ENCODE assay signal across 26 mouse cellular contexts in genomic region chr11:4166467-4167090, GRCm38 (mm10). TPM values are rescaled to one million over a fixed set of nuclear protein-coding genes. Genes with fewer than 3 reads are reported as not detected.
DNase-seq lines count a peak whose midpoint lies in the region; ATAC-seq and TF ChIP-seq lines count a peak whose summit lies in the region.
"Had no signal": no experiment of that assay in that cellular context is flagged by ENCODE, and none has a peak within 500 bp of the region (broad histone marks: within the 10 kb centered on the region; RNA-seq: fewer than 3 reads in every experiment).

No protein-coding gene starts in this region.

- no peak overlapping the region for H3ac ChIP-seq in myocyte (ENCODE audit: control insufficient read depth, insufficient read length)

- H3K79me2 ChIP-seq in myocyte (ENCODE audit: control insufficient read depth, insufficient read depth), result peaks cover 50% of the 10 kb centered on the region

- no peak overlapping the region for H3K4me3 ChIP-seq in intestine, postnatal 0 days (ENCODE audit: low read depth, low read length)
- H3K4me3 ChIP-seq in intestine, embryonic 15.5 days (replicated peaks), result no peak overlapping the region
- H3K4me3 ChIP-seq in myocyte, result no peak overlapping the region
- H3K4me3 ChIP-seq: embryonic facial prominence, embryonic 13.5 days; embryonic facial prominence, embryonic 15.5 days; erythroblast, embryonic 14.5 days; forebrain, embryonic 10.5 days; forebrain, embryonic 12.5 days had no signal

- no peak for TF ChIP-seq POLR2A in myocyte (IDR thresholded peaks at IDR 0.05; ENCODE audit: insufficient read length, low read depth)

- peak; percentile 39 for DNase-seq in adrenal gland, adult 2 months
- DNase-seq in adrenal gland, postnatal 36 days, result no peak
- DNase-seq in kidney, adult 9 months, result peak; percentile 62
- no peak for DNase-seq in kidney, postnatal 25 days
- DNase-seq: adrenal gland, postnatal 25 days; B cell, adult 2 months; cerebellum, adult 11-12 months; cerebellum, adult 2 months; cerebellum, adult 9-10 months; cerebellum, postnatal 10 days; cerebellum, postnatal 25 days had no signal

- H3K36me3 ChIP-seq in intestine, postnatal 0 days (ENCODE audit: control insufficient read depth, insufficient read depth), result peaks cover 73% of the 10 kb centered on the region
- H3K36me3 ChIP-seq in intestine, embryonic 15.5 days, result peaks cover 48% of the 10 kb centered on the region
- peaks cover 65% of the 10 kb centered on the region for H3K36me3 ChIP-seq in myocyte (ENCODE audit: control insufficient read depth, insufficient read depth)

- ATAC-seq in intestine, postnatal 0 days, result peak; percentile 31
- no peak for ATAC-seq in intestine, embryonic 15.5 days
- ATAC-seq: activated CD4-positive, CD25-positive, alpha-beta regulatory T cell, adult 4 months; CD4-positive, CD25-positive, alpha-beta regulatory T cell, adult 4 months; forebrain, embryonic 14.5 days; forebrain, embryonic 16.5 days; Patski had no signal

- H3K27me3 ChIP-seq in intestine, postnatal 0 days (replicated peaks; ENCODE audit: control insufficient read depth, insufficient read depth, low read length), result no peaks in the 10 kb centered on the region
- H3K27me3 ChIP-seq in intestine, embryonic 15.5 days (replicated peaks), result no peaks in the 10 kb centered on the region
- no peaks in the 10 kb centered on the region for H3K27me3 ChIP-seq in myocyte (ENCODE audit: control insufficient read depth, insufficient read depth, insufficient read length)
- H3K27me3 ChIP-seq: CH12.LX; embryonic facial prominence, embryonic 13.5 days; embryonic facial prominence, embryonic 15.5 days; forebrain, embryonic 12.5 days; Patski had no signal

- no peaks in the 10 kb centered on the region for H3K4me1 ChIP-seq in intestine, postnatal 0 days (replicated peaks; ENCODE audit: control insufficient read depth, insufficient read depth, low read length)
- peaks cover 2% of the 10 kb centered on the region for H3K4me1 ChIP-seq in intestine, embryonic 15.5 days (replicated peaks)

- no peak overlapping the region for H3K4me2 ChIP-seq in intestine, postnatal 0 days (replicated peaks; ENCODE audit: low read depth)
- H3K4me2 ChIP-seq in intestine, embryonic 15.5 days (replicated peaks), result no peak overlapping the region
- no peak overlapping the region for H3K4me2 ChIP-seq in myocyte (ENCODE audit: low read depth)
- H3K4me2 ChIP-seq: embryonic facial prominence, embryonic 13.5 days; embryonic facial prominence, embryonic 15.5 days; forebrain, embryonic 12.5 days had no signal

- no peaks in the 10 kb centered on the region for H3K9me3 ChIP-seq in intestine, postnatal 0 days (ENCODE audit: control insufficient read depth)
- no peaks in the 10 kb centered on the region for H3K9me3 ChIP-seq in intestine, embryonic 15.5 days
- H3K9me3 ChIP-seq: embryonic facial prominence, embryonic 13.5 days; embryonic facial prominence, embryonic 15.5 days; forebrain, embryonic 10.5 days; forebrain, embryonic 12.5 days; G1E had no signal

- 65% methylated on average over 7 of the region's 7 CpGs for WGBS in intestine, postnatal 0 days
- 78% methylated on average over 7 of the region's 7 CpGs for WGBS in intestine, embryonic 15.5 days

- no peak overlapping the region for H3K9ac ChIP-seq in intestine, postnatal 0 days (ENCODE audit: low read depth, low read length)
- no peak overlapping the region for H3K9ac ChIP-seq in intestine, embryonic 15.5 days
- H3K9ac ChIP-seq: embryonic facial prominence, embryonic 13.5 days; embryonic facial prominence, embryonic 15.5 days; forebrain, embryonic 12.5 days had no signal

- H3K27ac ChIP-seq in intestine, postnatal 0 days (ENCODE audit: low read depth, low read length), result peak overlapping the region; percentile 30
- H3K27ac ChIP-seq in intestine, embryonic 15.5 days, result no peak overlapping the region
- H3K27ac ChIP-seq: embryonic facial prominence, embryonic 13.5 days; embryonic facial prominence, embryonic 15.5 days; forebrain, embryonic 10.5 days; forebrain, embryonic 12.5 days had no signal

- TF ChIP-seq CTCF in intestine, postnatal 0 days (IDR thresholded peaks at IDR 0.05; ENCODE audit: low read depth), result no peak

TF ChIP-seq in myocyte, 11 proteins besides CTCF, POLR2A, EP300 and RAD21:
- TF ChIP-seq MYOG (IDR thresholded peaks at IDR 0.05; ENCODE audit: control insufficient read depth in 1 of 3, insufficient read depth in 1 of 3, insufficient read length in 2 of 3, low read depth in 2 of 3) (peak in 2 of 3 experiments; percentile 34 to 79), MYOD1 (IDR thresholded peaks at IDR 0.05; ENCODE audit: control insufficient read depth in 1 of 3, insufficient read length in 2 of 3, low read depth in 2 of 3) (peak in 1 of 3 experiments; percentile 57), MAX (IDR thresholded peaks at IDR 0.05; ENCODE audit: low read depth) (no peak), TCF3 (IDR thresholded peaks at IDR 0.05; ENCODE audit: insufficient read length, low read depth) (no peak)

RNA-seq across cellular contexts. Expression of gene Sf3a1, which starts 6.4 kb away (rescaled TPM):
- total RNA-seq in adrenal gland, adult 2 months (2021), result 10 to 100 TPM; 47.0 to 52.5 TPM
- 36.4 and 39.8 TPM in 2 replicates for polyA plus RNA-seq in adrenal gland, adult 2 months (2012; rRNA removed)
- 10 to 100 TPM; 43.6 to 60.1 TPM for total RNA-seq in adrenal gland, postnatal 36 days (2021)
- polyA plus RNA-seq in intestine, postnatal 0 days (2015; fragmentation: Nextera tagmentation; extraction: Ambion mirVana), result 15.7 and 16.5 TPM in 2 replicates
- 43.8 and 47.1 TPM in 2 replicates for polyA plus RNA-seq in intestine, embryonic 15.5 days (2015; fragmentation: Nextera tagmentation; extraction: Ambion mirVana)
- polyA plus RNA-seq in myocyte (2012; fragmentation: generic; extraction: Trizol), result 47.0 TPM

RNA-seq across cellular contexts. Expression of gene Ccdc157, which starts 6.5 kb away (rescaled TPM):
- 10 to 100 TPM; 10.3 to 13.1 TPM for total RNA-seq in adrenal gland, adult 2 months (2021)
- polyA plus RNA-seq in adrenal gland, adult 2 months (2012; rRNA removed), result 9.3 and 11.3 TPM in 2 replicates
- total RNA-seq in adrenal gland, postnatal 36 days (2021), result 10 to 100 TPM in 1 of 2 experiments, 1 to 10 TPM in 1; 7.3 to 11.6 TPM
- polyA plus RNA-seq in intestine, postnatal 0 days (2015; fragmentation: Nextera tagmentation; extraction: Ambion mirVana), result 1.1 and 1.7 TPM in 2 replicates
- polyA plus RNA-seq in intestine, embryonic 15.5 days (2015; fragmentation: Nextera tagmentation; extraction: Ambion mirVana), result 3.7 and 3.8 TPM in 2 replicates
- 5.6 TPM for polyA plus RNA-seq in myocyte (2012; fragmentation: generic; extraction: Trizol)

RNA-seq across cellular contexts. Expression of gene Tbc1d10a, which starts 20.0 kb away (rescaled TPM):
- total RNA-seq in adrenal gland, adult 2 months (2021), result 10 to 100 TPM; 13.7 to 16.2 TPM
- polyA plus RNA-seq in adrenal gland, adult 2 months (2012; rRNA removed), result 35.3 and 38.3 TPM in 2 replicates
- total RNA-seq in adrenal gland, postnatal 36 days (2021), result 10 to 100 TPM; 14.6 to 24.3 TPM
- polyA plus RNA-seq in intestine, postnatal 0 days (2015; fragmentation: Nextera tagmentation; extraction: Ambion mirVana), result 37.2 and 40.8 TPM in 2 replicates
- polyA plus RNA-seq in intestine, embryonic 15.5 days (2015; fragmentation: Nextera tagmentation; extraction: Ambion mirVana), result 32.3 and 32.4 TPM in 2 replicates
- 18.8 TPM for polyA plus RNA-seq in myocyte (2012; fragmentation: generic; extraction: Trizol)

RNA-seq across cellular contexts. Expression of gene Rnf215, which starts 31.6 kb away (rescaled TPM):
- 10 to 100 TPM; 21.7 to 25.0 TPM for total RNA-seq in adrenal gland, adult 2 months (2021)
- 34.6 and 40.2 TPM in 2 replicates for polyA plus RNA-seq in adrenal gland, adult 2 months (2012; rRNA removed)
- total RNA-seq in adrenal gland, postnatal 36 days (2021), result 10 to 100 TPM; 24.7 to 24.9 TPM
- 15.5 and 15.6 TPM in 2 replicates for polyA plus RNA-seq in intestine, postnatal 0 days (2015; fragmentation: Nextera tagmentation; extraction: Ambion mirVana)
- 20.2 and 21.8 TPM in 2 replicates for polyA plus RNA-seq in intestine, embryonic 15.5 days (2015; fragmentation: Nextera tagmentation; extraction: Ambion mirVana)
- polyA plus RNA-seq in myocyte (2012; fragmentation: generic; extraction: Trizol), result 18.1 TPM

RNA-seq across cellular contexts. Expression of gene Sec14l2, which starts 43.4 kb away (rescaled TPM):
- total RNA-seq in adrenal gland, adult 2 months (2021), result 1 to 10 TPM; 1.8 to 2.2 TPM
- 0.59 and 0.71 TPM in 2 replicates for polyA plus RNA-seq in adrenal gland, adult 2 months (2012; rRNA removed)
- 1 to 10 TPM; 1.3 to 1.5 TPM for total RNA-seq in adrenal gland, postnatal 36 days (2021)
- polyA plus RNA-seq in intestine, postnatal 0 days (2015; fragmentation: Nextera tagmentation; extraction: Ambion mirVana), result 7.6 and 8.4 TPM in 2 replicates
- 1.4 and 1.7 TPM in 2 replicates for polyA plus RNA-seq in intestine, embryonic 15.5 days (2015; fragmentation: Nextera tagmentation; extraction: Ambion mirVana)
- polyA plus RNA-seq in myocyte (2012; fragmentation: generic; extraction: Trizol), result 10.9 TPM

Comparison
In these comparisons a context has a peak if more than half of its experiments do, and no peak if none do; other contexts are left out.
1. DNase-seq: peak in adrenal gland, adult 2 months (single experiment) and kidney, adult 9 months (single experiment); none in adrenal gland, postnatal 36 days (0 of 2) and kidney, postnatal 25 days (0 of 2).